Mouse (Mus musculus): ENCODE data around the gene Kdm4b. TPM values are rescaled to one million over a fixed set of nuclear protein-coding genes. Genes with fewer than 3 reads are reported as not detected.

The Kdm4b gene
- polyA plus RNA-seq, 1 experiment from 2014 or later, result 25.9 TPM

DNA sequence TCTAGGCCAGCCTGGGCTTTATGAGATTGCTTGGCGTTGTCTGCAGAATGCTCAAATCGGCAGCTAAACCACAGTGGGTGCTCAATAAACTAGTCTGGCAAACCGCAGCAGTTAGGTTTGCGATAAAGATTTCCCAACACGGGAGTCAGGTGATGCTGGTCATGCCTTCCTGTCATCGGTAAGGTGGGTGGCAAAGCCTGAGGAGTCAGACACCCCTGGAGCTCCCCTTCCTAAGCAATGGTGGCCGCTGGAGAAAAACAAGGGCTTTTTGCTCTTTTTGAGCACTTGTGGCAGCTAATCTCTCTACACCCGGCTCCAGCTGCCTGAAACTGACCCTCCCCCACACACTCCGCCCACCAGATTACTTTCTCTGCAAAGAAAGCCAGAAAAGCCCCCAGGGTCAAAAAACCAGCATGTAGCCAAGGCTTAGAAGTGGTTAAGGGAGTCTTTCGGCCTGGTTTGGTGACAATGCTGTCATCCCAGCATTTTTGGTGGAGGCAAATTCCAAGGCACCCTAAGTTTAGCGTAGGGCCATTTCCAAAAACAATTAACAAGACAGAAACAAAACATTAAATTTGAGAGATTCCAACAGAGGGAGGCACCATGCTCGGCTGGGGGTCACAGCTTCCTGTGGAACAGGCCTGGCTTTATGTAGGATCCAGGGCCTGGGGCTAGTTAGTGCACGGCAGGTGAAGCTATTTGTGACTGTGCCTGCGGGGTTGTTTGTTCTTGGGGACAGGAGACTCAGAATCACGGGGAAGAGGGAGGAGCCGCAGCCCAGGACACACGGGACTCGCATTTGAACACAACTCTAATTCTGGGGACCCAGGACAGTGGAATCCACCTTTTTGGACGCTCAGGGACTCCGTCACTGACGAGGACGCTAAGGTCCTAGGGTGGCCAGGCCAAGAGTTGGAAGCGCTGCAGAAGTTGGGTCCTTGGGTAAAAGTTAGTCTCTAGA lies 36.2 kb upstream of the Kdm4b start:
- peak overlapping the region; percentile 90 for H3K4me2 ChIP-seq
- 2% methylated on average over 23 of the region's 23 CpGs for WGBS
- peak overlapping the region; percentile 94 for H3K27ac ChIP-seq (replicated peaks)
- H3K36me3 ChIP-seq, result peaks cover 27% of the 10 kb centered on the region
- H3K4me1 ChIP-seq, result peaks cover 48% of the 10 kb centered on the region
- no peaks in the 10 kb centered on the region for H3K27me3 ChIP-seq (replicated peaks)
- peak; percentile 12; the same call in 1 of the 2 replicates for ATAC-seq (ENCODE audit: extremely low read depth, insufficient number of reproducible peaks, low FRiP score, low TSS enrichment)
- peak overlapping the region; percentile 88 for H3K9ac ChIP-seq
- no peaks in the 10 kb centered on the region for H3K9me3 ChIP-seq
- H3K4me3 ChIP-seq, result peak overlapping the region; percentile 62

GRCm38 (mm10) chr17:56290388-56291170 lies 35.3 kb upstream of the Kdm4b start:
- Histone ChIP-seq H3K27ac (replicated peaks) (peak overlapping the region; percentile 94), H3K9ac (peak overlapping the region; percentile 88), H3K9me3 (no peaks in the 10 kb centered on the region), H3K36me3 (peaks cover 18% of the 10 kb centered on the region), H3K4me1 (peaks cover 48% of the 10 kb centered on the region), H3K27me3 (replicated peaks) (no peaks in the 10 kb centered on the region), H3K4me2 (peak overlapping the region; percentile 90), H3K4me3 (peak overlapping the region; percentile 62)
- WGBS, result 3% methylated on average over 17 of the region's 17 CpGs
- ATAC-seq (ENCODE audit: extremely low read depth, insufficient number of reproducible peaks, low FRiP score, low TSS enrichment), result peak; percentile 85

- ATAC-seq (ENCODE audit: extremely low read depth, insufficient number of reproducible peaks, low FRiP score, low TSS enrichment), result peak; percentile 54
- H3K4me3 ChIP-seq, result peak overlapping the region; percentile 62
- peaks cover 48% of the 10 kb centered on the region for H3K4me1 ChIP-seq
- H3K4me2 ChIP-seq, result peak overlapping the region; percentile 90
- peaks cover 12% of the 10 kb centered on the region for H3K36me3 ChIP-seq
- peak overlapping the region; percentile 94 for H3K27ac ChIP-seq (replicated peaks)
- H3K27me3 ChIP-seq (replicated peaks), result no peaks in the 10 kb centered on the region
- no peaks in the 10 kb centered on the region for H3K9me3 ChIP-seq
- under 1% methylated on average over 16 of the region's 16 CpGs for WGBS
- peak overlapping the region; percentile 88 for H3K9ac ChIP-seq
Measured at GRCm38 (mm10) chr17:56291171-56291511, 34.7 kb upstream of the Kdm4b start.

- peaks cover 4% of the 10 kb centered on the region for H3K36me3 ChIP-seq
- peak overlapping the region; percentile 94; the same call in 1 of the 2 replicates for H3K27ac ChIP-seq (replicated peaks)
- no peaks in the 10 kb centered on the region for H3K27me3 ChIP-seq (replicated peaks)
- ATAC-seq (ENCODE audit: extremely low read depth, insufficient number of reproducible peaks, low FRiP score, low TSS enrichment), result no peak
- WGBS, result 79% methylated on average over 7 of the region's 7 CpGs
- H3K9me3 ChIP-seq, result no peaks in the 10 kb centered on the region
- H3K4me2 ChIP-seq, result peak overlapping the region; percentile 90
- peaks cover 44% of the 10 kb centered on the region for H3K4me1 ChIP-seq
- peak overlapping the region; percentile 75 for H3K9ac ChIP-seq
- H3K4me3 ChIP-seq, result no peak overlapping the region
Measured at GRCm38 (mm10) chr17:56291826-56292475, 33.9 kb upstream of the Kdm4b start.

- H3K36me3 ChIP-seq, result 0 out of 2 replicates have a peak, but pooled peaks cover 2% of the 10 kb centered on the region
- H3K27ac ChIP-seq (replicated peaks), result peak within 1 kb of the TSS; percentile 94; the same call in 1 of the 2 replicates
- H3K4me2 ChIP-seq, result peak within 1 kb of the TSS; percentile 90; the same call in 1 of the 2 replicates
- H3K9ac ChIP-seq, result no peak within 1 kb of the TSS
- WGBS, result 74% methylated on average over 4 of the region's 4 CpGs
- no peaks in the 10 kb centered on the region for H3K27me3 ChIP-seq (replicated peaks)
- peaks cover 37% of the 10 kb centered on the region for H3K4me1 ChIP-seq
- H3K4me3 ChIP-seq, result no peak within 1 kb of the TSS
- no peaks in the 10 kb centered on the region for H3K9me3 ChIP-seq
- no peak for ATAC-seq (ENCODE audit: extremely low read depth, insufficient number of reproducible peaks, low FRiP score, low TSS enrichment)
Measured at GRCm38 (mm10) chr17:56292531-56293222, 33.2 kb upstream of the Kdm4b start, which contains the start of gene Plin3. Gene Plin3 (minus strand): TSS chr17:56292873.

- no peaks in the 10 kb centered on the region for H3K27me3 ChIP-seq (replicated peaks)
- peaks cover 31% of the 10 kb centered on the region for H3K4me1 ChIP-seq
- H3K4me3 ChIP-seq, result no peak overlapping the region
- H3K9me3 ChIP-seq, result no peaks in the 10 kb centered on the region
- 0 out of 2 replicates have a peak, but pooled peaks cover 2% of the 10 kb centered on the region for H3K36me3 ChIP-seq
- no peak overlapping the region for H3K9ac ChIP-seq
- no peak for ATAC-seq (ENCODE audit: extremely low read depth, insufficient number of reproducible peaks, low FRiP score, low TSS enrichment)
- 71% methylated on average over 1 of the region's 1 CpGs for WGBS
- H3K27ac ChIP-seq (replicated peaks), result no peak overlapping the region
- no peak overlapping the region for H3K4me2 ChIP-seq
Measured at GRCm38 (mm10) chr17:56293291-56293690, 32.6 kb upstream of the Kdm4b start.

- H3K9ac ChIP-seq, result no peak overlapping the region
- no peak overlapping the region for H3K4me3 ChIP-seq
- no peak overlapping the region for H3K4me2 ChIP-seq
- whole genome bisulfite sequencing, result 85% methylated on average over 19 of the region's 19 CpGs
- H3K27me3 ChIP-seq (replicated peaks), result no peaks in the 10 kb centered on the region
- no peak overlapping the region for H3K27ac ChIP-seq (replicated peaks)
- H3K4me1 ChIP-seq, result peaks cover 21% of the 10 kb centered on the region
- H3K9me3 ChIP-seq, result no peaks in the 10 kb centered on the region
- no peak for ATAC-seq (ENCODE audit: extremely low read depth, insufficient number of reproducible peaks, low FRiP score, low TSS enrichment)
- no peaks in the 10 kb centered on the region for H3K36me3 ChIP-seq
Measured at GRCm38 (mm10) chr17:56294241-56294640, 31.6 kb upstream of the Kdm4b start.

DNA sequence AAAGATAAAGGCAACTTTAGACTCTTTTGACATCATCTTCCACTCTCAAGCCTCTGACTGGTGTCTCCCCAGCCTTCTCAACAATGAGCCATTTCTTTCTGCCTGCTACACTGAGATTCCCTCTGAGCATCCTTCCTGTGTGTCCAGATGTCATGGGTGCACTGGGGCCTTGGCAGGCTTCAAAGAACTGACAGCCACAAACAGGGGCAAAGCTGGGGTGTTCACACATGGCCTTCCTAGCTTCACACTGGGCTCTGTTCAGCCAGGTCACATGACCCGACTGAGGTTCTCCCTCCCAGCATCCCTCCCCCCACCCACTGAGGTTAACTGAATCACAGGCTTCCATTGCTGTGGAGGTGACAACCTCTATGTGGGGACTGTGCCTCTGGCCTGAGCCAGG lies 29.7 kb upstream of the Kdm4b start:
- peaks cover 8% of the 10 kb centered on the region for H3K4me1 ChIP-seq
- H3K9me3 ChIP-seq, result no peaks in the 10 kb centered on the region
- no peak for ATAC-seq (ENCODE audit: extremely low read depth, insufficient number of reproducible peaks, low FRiP score, low TSS enrichment)
- no peaks in the 10 kb centered on the region for H3K36me3 ChIP-seq
- H3K27me3 ChIP-seq (replicated peaks), result no peaks in the 10 kb centered on the region
- WGBS, result 55% methylated on average over 1 of the region's 1 CpGs
- H3K4me3 ChIP-seq, result no peak overlapping the region
- H3K9ac ChIP-seq, result no peak overlapping the region
- H3K27ac ChIP-seq (replicated peaks), result no peak overlapping the region
- H3K4me2 ChIP-seq, result no peak overlapping the region

GRCm38 (mm10) chr17:56298238-56298637 lies 27.6 kb upstream of the Kdm4b start:
- H3K4me3 ChIP-seq, result no peak overlapping the region
- WGBS, result 98% methylated on average over 1 of the region's 1 CpGs
- H3K4me1 ChIP-seq, result peaks cover 13% of the 10 kb centered on the region
- no peaks in the 10 kb centered on the region for H3K9me3 ChIP-seq
- ATAC-seq (ENCODE audit: extremely low read depth, insufficient number of reproducible peaks, low FRiP score, low TSS enrichment), result no peak
- no peak overlapping the region for H3K9ac ChIP-seq
- no peak overlapping the region for H3K4me2 ChIP-seq
- H3K27ac ChIP-seq (replicated peaks), result no peak overlapping the region
- no peaks in the 10 kb centered on the region for H3K27me3 ChIP-seq (replicated peaks)
- no peaks in the 10 kb centered on the region for H3K36me3 ChIP-seq

DNA sequence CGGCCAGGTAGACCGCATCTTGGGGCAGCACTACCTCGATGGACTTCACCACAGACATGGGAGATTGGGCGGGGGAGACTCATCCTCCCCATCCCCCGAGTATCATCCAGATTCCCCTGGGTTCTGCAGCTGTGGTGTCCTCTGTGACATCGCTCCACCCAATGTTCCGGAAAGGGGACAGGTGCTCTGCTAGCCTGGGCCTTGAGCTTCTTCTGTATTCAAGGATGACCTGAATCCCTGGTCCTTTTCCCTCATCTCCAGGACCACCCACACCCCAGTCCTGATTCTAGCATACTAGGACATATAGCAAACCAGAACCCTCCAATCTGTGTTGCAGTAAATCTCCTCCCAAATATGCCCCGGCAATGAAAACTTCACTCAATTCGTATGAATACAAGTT lies 25.7 kb upstream of the Kdm4b start, which contains the start of gene Arrdc5:
Arrdc5 (minus strand) TSS at position 101 of the 400 bp plus-strand sequence.
- H3K4me2 ChIP-seq, result no peak within 1 kb of the TSS
- WGBS, result 87% methylated on average over 9 of the region's 9 CpGs
- ATAC-seq (ENCODE audit: extremely low read depth, insufficient number of reproducible peaks, low FRiP score, low TSS enrichment), result no peak

More for the DNA sequence above, 25.7 kb upstream of the Kdm4b start, which contains the start of gene Arrdc5:
- H3K9me3 ChIP-seq, result no peaks in the 10 kb centered on the region
- no peak within 1 kb of the TSS for H3K27ac ChIP-seq (replicated peaks)
- H3K4me1 ChIP-seq, result peaks cover 26% of the 10 kb centered on the region
- H3K36me3 ChIP-seq, result no peaks in the 10 kb centered on the region; the same call in 1 of the 2 replicates
- no peak within 1 kb of the TSS for H3K4me3 ChIP-seq
- no peak within 1 kb of the TSS for H3K9ac ChIP-seq
- H3K27me3 ChIP-seq (replicated peaks), result no peaks in the 10 kb centered on the region
